Mouse (Mus musculus) neural tube, embryonic 15.5 days (tissue): ENCODE data around the gene Adam15. TPM values are rescaled to one million over a fixed set of nuclear protein-coding genes. Genes with fewer than 3 reads are reported as not detected.
A peak's percentile ranks its signal among the peaks of the same experiment; 100 is the strongest.

Experiments used
- ATAC-seq: fragments of 200-750 bp; cut with Nextera tagmentation; 2 replicates; pipeline ENCODE4 v1.8.0; 2017; ENCODE audit warnings: mild to moderate bottlenecking, moderate TSS enrichment, moderate library complexity; ENCODE audit not compliant: low FRiP score
- H3K27ac ChIP-seq: fragments of 300-500 bp; sonication (generic); replicated peaks from 2 replicates; pipeline ENCODE4 v1.5.1; 2015; ENCODE audit warnings: mild to moderate bottlenecking, inconsistent platforms
- H3K27me3 ChIP-seq: fragments of 300-500 bp; sonication (generic); replicated peaks from 2 replicates; pipeline ENCODE4 v1.6.1; 2015; ENCODE audit warnings: inconsistent platforms
- H3K36me3 ChIP-seq: fragments of 300-500 bp; sonication (generic); 2 replicates; pipeline ENCODE4 v1.6.1; 2015; ENCODE audit warnings: inconsistent platforms
- H3K4me1 ChIP-seq: fragments of 300-500 bp; sonication (generic); 2 replicates; pipeline ENCODE4 v1.6.1; 2015; ENCODE audit warnings: inconsistent platforms
- H3K4me2 ChIP-seq: fragments of 300-500 bp; sonication (generic); 2 replicates; pipeline ENCODE4 v1.6.1; 2015; ENCODE audit warnings: inconsistent platforms, mild to moderate bottlenecking, moderate library complexity
- H3K4me3 ChIP-seq: fragments of 300-500 bp; sonication (generic); replicated peaks from 2 replicates; pipeline ENCODE4 v1.5.1; 2015; ENCODE audit warnings: mild to moderate bottlenecking, inconsistent platforms
- H3K9ac ChIP-seq: fragments of 300-500 bp; sonication (generic); replicated peaks from 2 replicates; pipeline ENCODE4 v1.6.1; 2015; ENCODE audit warnings: mild to moderate bottlenecking, inconsistent platforms
- H3K9me3 ChIP-seq: fragments of 300-500 bp; sonication (generic); replicated peaks from 2 replicates; pipeline ENCODE4 v1.6.1; 2016; ENCODE audit warnings: inconsistent platforms
- WGBS: fragments of 180-500 bp; shearing (Covaris S2); methylation state at CpG from one replicate; pipeline ENCODE4 v1.1.7; 2015; ENCODE audit warnings: mixed read lengths; 5-methylcytosine and 5-hydroxymethylcytosine counted together
- polyA plus RNA-seq: library from polyadenylated mRNA; unstranded; fragments of >200 nt; fragmentation: Nextera tagmentation; extraction: Ambion mirVana; gene quantifications from 2 replicates; pipeline ENCODE4 v1.2.1, GENCODE M21; 2015

Gene Adam15
- polyA plus RNA-seq, result 69.9 and 71.9 TPM in 2 replicates

DNA sequence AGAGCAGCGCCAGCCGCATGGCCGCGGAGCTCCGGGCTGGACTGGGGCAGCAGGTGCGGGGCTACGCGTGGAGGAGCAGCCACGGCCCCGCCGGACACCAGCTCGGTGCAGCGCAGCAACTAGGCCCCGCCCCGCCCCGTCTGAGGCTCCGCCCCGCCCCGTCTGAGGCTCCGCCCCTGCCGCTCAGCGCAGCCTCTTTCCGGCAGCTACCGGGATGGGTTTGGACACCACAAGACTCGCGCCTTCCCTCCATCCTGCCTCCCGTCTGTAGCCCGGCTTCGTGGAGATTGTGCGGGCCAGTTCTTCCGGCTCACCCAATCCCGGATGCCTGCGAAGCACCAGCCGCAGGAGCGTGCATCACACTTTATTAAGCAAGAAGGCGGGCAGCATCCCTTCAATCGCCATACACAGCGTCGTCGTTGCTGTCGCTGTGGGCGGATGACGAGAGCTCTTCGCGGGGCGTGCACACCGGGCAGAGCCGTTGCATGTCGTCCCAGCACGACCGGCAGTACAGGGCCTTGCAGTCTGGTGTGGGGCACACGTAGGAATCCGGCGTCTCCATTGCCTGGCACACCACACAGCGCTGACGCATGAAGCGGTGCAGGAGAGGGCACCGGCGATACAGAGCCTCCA is at the start of gene Adam15:
Gene Adam15, minus strand, starts transcription at position 128 of the 633 bp plus-strand sequence.
- peak within 1 kb of the TSS; percentile 75 for H3K4me3 ChIP-seq
- H3K4me2 ChIP-seq, result peak within 1 kb of the TSS; percentile 95
- H3K27ac ChIP-seq, result peak within 1 kb of the TSS; percentile 90
- H3K36me3 ChIP-seq, result peaks cover 10% of the 10 kb centered on the region; the same call in 1 of the 2 replicates
- WGBS, result under 1% methylated on average over 56 of the region's 59 CpGs
- peak; percentile 96 for ATAC-seq
- no peaks in the 10 kb centered on the region for H3K9me3 ChIP-seq
- peaks cover 26% of the 10 kb centered on the region for H3K4me1 ChIP-seq
- 0 out of 2 replicates have a peak, but pooled peaks cover 5% of the 10 kb centered on the region for H3K27me3 ChIP-seq
- H3K9ac ChIP-seq, result peak within 1 kb of the TSS; percentile 76

DNA sequence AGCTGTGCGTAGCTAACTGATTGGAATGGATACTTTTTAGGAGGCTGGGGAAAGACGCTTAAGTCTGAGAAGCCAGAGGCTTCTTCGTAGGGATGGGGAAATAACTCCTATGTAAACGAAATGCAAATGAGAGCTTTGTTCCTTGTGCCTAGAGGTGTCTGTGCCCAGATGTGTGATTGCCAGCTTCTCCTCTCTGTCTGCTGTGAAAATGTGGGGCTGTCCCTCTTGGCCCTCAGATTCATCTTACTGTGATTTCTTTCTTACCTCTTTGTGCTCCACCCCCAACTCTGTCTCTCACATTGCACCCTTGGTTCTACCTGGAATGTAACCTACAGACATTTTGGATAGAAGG is 46.8 kb upstream of the Adam15 start:
- Histone ChIP-seq H3K4me1 (peaks cover 50% of the 10 kb centered on the region), H3K9ac (no peak overlapping the region)
- WGBS, result under 1% methylated on average over 4 of the region's 4 CpGs

DNA sequence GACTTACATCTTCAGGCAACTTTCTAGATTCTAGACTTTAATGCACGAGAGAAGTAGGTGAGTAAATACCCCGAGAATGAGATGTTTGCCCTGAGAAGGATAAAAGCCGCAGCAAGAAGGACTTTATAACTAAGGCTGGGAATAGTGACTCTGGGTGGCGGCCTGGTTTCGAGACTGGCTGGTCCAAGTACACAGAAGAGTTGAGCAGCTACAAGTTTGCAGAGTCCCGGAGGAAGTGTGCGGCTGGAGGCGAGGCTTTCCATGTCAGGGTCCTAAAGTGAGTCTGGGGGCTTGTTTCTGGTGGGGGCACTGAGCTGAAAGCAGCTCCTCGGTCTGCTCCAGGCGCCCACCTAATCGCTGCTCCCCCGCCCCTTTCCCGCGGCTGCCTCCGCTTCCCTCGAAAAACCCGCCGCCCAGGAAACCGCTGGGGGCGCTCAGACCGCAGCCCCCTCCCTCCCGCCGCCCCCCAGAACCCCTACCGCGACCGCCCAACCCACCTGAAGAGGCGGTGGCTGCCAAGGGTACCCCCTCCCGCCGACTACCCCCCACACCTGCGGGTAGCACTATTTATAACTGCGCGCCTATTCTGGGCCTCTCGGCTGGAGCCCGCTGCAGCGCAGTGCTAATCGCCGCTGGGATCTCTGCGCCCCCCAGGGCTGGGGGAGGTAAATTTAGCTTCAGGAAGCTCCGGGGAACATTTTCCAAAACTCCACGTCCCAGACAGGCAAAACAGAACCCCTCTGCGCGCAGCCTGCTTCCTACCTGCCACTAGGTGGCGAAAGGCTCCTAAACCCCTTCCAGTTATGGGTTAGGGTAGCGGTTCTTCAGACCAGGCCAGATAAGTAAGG is 46.2 kb upstream of the Adam15 start:
- ATAC-seq, result no peak
- Histone ChIP-seq H3K36me3 (peaks cover 4% of the 10 kb centered on the region), H3K4me2 (peak overlapping the region; percentile 97), H3K27ac (no peak overlapping the region), H3K9ac (peak overlapping the region; percentile 47), H3K4me1 (peaks cover 56% of the 10 kb centered on the region), H3K9me3 (no peaks in the 10 kb centered on the region), H3K27me3 (peaks cover 30% of the 10 kb centered on the region), H3K4me3 (peak overlapping the region; percentile 48)
- under 1% methylated on average over 44 of the region's 44 CpGs for WGBS

More for the DNA sequence above, 46.8 kb upstream of the Adam15 start:
- Histone ChIP-seq H3K4me2 (peak overlapping the region; percentile 97), H3K27ac (no peak overlapping the region), H3K4me3 (peak overlapping the region; percentile 48; the same call in 1 of the 2 replicates), H3K9me3 (no peaks in the 10 kb centered on the region), H3K27me3 (peaks cover 30% of the 10 kb centered on the region), H3K36me3 (peaks cover 10% of the 10 kb centered on the region)
- no peak for ATAC-seq

DNA sequence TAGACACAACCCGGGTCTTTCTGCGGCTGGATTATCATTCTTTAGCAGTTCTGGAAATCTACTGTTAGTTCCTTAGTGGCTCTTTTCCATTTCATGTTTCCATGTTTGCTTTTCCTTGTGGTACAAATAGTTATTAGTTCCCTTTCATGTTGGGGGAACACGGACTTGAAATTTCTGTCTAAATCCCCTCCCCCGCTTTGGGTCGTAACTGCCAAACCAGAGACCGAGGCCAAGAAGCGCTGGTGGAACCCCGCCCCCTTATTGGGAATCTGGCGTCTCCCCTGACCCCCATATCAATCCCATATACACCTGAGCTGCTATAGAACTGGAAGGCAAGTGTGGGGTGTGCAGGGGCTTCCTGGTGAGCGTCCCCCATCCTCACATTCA is 45.6 kb upstream of the Adam15 start:
- WGBS, result 3% methylated on average over 10 of the region's 10 CpGs
- H3K9ac ChIP-seq, result peak overlapping the region; percentile 47; the same call in 1 of the 2 replicates
- ATAC-seq, result no peak
- peak overlapping the region; percentile 97 for H3K4me2 ChIP-seq
- peaks cover 60% of the 10 kb centered on the region for H3K4me1 ChIP-seq
- H3K36me3 ChIP-seq, result peaks cover 2% of the 10 kb centered on the region; the same call in 1 of the 2 replicates
- peak overlapping the region; percentile 48 for H3K4me3 ChIP-seq
- peak overlapping the region; percentile 78 for H3K27ac ChIP-seq
- peaks cover 30% of the 10 kb centered on the region for H3K27me3 ChIP-seq
- H3K9me3 ChIP-seq, result no peaks in the 10 kb centered on the region

DNA sequence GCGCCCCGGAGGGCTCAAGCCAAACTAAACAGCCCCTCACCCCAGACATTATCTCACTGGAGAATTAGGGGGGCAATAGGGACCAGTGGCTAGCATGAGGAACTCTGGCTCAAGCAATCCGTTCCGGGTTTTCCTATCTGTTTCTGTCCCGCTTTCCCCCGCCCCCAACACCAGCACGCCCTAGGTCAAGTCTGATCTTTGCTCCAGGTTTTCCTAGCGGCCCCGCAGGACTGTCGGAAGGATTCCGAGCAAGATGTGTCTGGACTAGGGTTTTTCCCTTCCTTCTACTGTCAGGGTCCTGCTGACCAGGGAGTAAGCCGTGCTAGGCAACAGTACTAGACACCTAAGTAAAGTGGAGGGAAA is 45.1 kb upstream of the Adam15 start:
- Histone ChIP-seq H3K27me3 (peaks cover 30% of the 10 kb centered on the region), H3K4me3 (peak overlapping the region; percentile 48), H3K4me1 (peaks cover 65% of the 10 kb centered on the region), H3K4me2 (peak overlapping the region; percentile 97), H3K27ac (peak overlapping the region; percentile 78), H3K9ac (peak overlapping the region; percentile 36; the same call in 1 of the 2 replicates), H3K36me3 (no peaks in the 10 kb centered on the region; the same call in 1 of the 2 replicates), H3K9me3 (no peaks in the 10 kb centered on the region)
- WGBS, result 0% methylated on average over 12 of the region's 12 CpGs
- ATAC-seq, result no peak

DNA sequence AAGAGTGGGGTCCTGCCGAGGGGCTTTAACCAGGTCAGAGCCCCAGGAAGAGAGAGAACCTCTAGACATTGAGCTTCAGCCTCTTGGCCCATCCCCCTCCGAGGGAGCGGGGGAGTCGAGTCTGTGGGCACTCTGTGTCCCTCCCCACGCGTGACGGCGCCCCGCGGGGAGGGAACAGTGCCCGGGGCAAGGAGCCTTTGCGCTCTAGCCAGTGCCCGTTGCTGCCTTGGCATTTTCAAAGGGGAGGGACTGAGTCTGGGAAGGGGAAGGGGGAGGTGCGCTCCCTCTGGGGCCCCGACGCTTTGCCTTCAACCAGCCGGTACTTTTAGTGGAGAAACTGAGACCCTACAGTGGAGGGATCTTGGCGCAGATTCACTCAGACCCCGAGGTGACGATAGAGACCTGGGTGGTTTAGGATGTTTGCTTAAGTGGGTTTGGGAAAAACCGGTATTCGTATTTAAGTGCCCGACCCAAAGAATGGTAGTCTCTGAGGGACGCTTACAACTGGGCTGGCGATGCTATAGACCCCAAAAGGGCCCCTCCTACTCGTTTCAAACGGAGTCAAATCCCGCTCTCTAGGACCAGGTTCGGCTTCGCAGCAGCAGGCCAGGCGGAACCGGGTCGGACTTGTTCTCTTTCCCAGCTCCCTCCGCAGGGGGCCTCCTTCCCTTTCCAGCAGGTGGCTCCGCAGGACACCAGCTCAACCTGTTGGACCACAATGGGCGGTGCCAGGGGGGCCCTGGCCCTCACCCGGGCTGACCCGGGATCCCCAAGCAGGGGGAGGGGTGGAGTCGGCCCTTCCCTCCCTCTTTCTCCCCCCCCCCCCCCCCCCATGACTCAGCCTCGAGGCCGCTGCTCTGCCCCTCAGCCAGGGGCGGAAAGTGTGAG is 44.5 kb upstream of the Adam15 start, which contains the start of gene Zbtb7b:
Gene Zbtb7b, minus strand, starts transcription at position 771 of the 888 bp plus-strand sequence.
- no peaks in the 10 kb centered on the region; the same call in 1 of the 2 replicates for H3K36me3 ChIP-seq
- H3K27me3 ChIP-seq, result peaks cover 30% of the 10 kb centered on the region
- peak; percentile 40 for ATAC-seq
- H3K4me3 ChIP-seq, result peak within 1 kb of the TSS; percentile 48
- H3K4me1 ChIP-seq, result peaks cover 65% of the 10 kb centered on the region
- H3K4me2 ChIP-seq, result peak within 1 kb of the TSS; percentile 97
- peak within 1 kb of the TSS; percentile 47 for H3K9ac ChIP-seq
- H3K9me3 ChIP-seq, result no peaks in the 10 kb centered on the region
- WGBS, result under 1% methylated on average over 39 of the region's 42 CpGs
- H3K27ac ChIP-seq, result peak within 1 kb of the TSS; percentile 78

DNA sequence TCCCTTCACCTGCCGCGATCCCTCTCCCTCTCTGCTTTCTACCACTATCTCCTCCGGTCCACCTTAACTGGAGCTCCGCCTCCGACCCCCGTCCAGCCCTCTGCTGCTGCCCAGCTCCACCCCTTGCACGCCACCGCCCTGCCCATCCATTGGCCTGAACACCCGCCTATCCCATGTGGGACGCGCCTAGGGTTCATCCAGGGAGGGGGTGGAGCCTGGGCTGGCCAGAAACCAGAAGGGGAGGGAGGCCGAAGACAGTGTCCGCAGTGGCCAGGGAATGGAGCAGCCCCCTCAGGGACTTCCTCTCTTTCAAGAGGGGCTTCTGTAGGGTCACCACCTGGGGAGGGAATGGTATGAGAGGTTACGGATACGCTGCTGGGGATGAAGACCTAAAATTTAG is 43.8 kb upstream of the Adam15 start:
- Histone ChIP-seq H3K27ac (peak overlapping the region; percentile 78), H3K9me3 (no peaks in the 10 kb centered on the region), H3K27me3 (peaks cover 30% of the 10 kb centered on the region), H3K4me3 (peak overlapping the region; percentile 48), H3K9ac (peak overlapping the region; percentile 35), H3K4me1 (peaks cover 65% of the 10 kb centered on the region), H3K36me3 (no peaks in the 10 kb centered on the region), H3K4me2 (peak overlapping the region; percentile 97)
- 0% methylated on average over 15 of the region's 15 CpGs for WGBS
- peak; percentile 88 for ATAC-seq

DNA sequence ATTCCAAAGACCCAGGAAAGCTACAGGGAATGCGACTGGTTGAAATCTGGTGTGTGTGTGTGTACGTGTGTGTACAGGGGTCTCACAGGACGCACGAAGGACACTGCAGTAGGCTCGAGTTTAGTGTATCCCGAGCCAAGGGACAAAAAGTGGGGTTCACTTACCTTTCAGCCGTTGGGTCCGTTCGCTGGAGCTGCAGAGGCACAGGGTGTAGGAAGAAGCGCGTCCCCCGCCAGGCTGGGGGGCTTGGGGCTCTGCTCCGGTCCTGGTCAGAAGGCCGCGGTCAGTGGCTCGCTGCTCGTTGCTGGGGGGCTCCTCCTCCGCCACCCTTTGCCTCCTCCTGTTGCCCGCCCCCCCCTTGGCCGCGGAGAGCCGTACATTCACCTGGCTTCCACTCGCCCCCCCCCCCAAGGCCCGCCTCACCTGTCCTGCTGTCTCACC is 43.1 kb upstream of the Adam15 start:
- Histone ChIP-seq H3K4me3 (peak overlapping the region; percentile 48), H3K27ac (no peak overlapping the region), H3K36me3 (no peaks in the 10 kb centered on the region), H3K4me2 (peak overlapping the region; percentile 97), H3K27me3 (peaks cover 28% of the 10 kb centered on the region), H3K9me3 (no peaks in the 10 kb centered on the region), H3K9ac (peak overlapping the region; percentile 36; the same call in 1 of the 2 replicates), H3K4me1 (peaks cover 65% of the 10 kb centered on the region)
- no peak for ATAC-seq
- WGBS, result under 1% methylated on average over 21 of the region's 24 CpGs

DNA sequence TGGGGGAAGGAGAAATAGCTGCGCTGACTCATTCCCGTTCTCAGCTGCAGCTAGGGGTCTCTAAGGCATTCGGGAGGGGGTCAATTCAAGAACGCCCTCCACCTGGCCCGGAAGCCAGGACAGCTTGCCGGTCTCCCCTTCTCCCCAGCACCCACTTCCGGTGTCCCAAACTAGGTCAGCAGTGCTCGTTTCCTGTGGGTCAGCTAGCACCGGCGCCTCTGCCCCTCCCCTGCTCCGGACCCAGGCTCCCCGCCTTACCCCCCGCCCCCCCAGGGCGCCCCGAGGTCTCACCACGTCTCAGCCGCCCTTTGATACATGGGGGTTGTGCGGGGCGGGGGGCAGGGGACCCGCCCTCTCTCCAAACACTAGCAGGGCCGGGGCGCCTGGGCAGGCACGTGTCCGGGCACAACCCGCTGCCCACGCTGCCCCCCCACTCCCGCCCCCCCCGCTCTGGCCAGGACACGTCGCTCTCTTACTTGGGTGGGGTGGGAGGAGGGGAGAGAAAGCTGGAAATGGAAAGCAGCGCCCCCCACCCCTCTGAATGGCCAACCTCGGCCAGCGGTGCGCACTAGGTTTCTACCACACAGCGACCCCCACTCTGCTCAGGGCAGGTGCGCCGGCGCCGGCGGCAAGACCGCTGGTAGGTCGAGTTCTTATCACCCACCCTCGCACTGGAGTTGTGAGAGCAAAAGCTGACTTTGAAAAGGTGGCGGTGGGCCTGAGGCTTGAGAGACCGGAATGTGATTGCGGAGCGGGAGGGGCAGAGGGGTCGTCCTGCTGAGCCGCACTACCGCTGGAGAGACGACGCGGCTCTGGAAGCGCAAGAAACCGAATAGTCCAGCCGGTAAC is 42.1 kb upstream of the Adam15 start:
- Histone ChIP-seq H3K4me3 (peak overlapping the region; percentile 48), H3K9me3 (no peaks in the 10 kb centered on the region), H3K4me1 (peaks cover 71% of the 10 kb centered on the region), H3K4me2 (peak overlapping the region; percentile 97), H3K27me3 (peaks cover 26% of the 10 kb centered on the region), H3K27ac (no peak overlapping the region), H3K36me3 (no peaks in the 10 kb centered on the region), H3K9ac (peak overlapping the region; percentile 52)
- no peak for ATAC-seq
- WGBS, result under 1% methylated on average over 51 of the region's 56 CpGs
